Mouse (Mus musculus): ENCODE data around the gene Il1rl2. TPM values are rescaled to one million over a fixed set of nuclear protein-coding genes. Genes with fewer than 3 reads are reported as not detected.
A peak's percentile ranks its signal among the peaks of the same experiment; 100 is the strongest.
"Not testable (repeated sequence)": the region's sequence is repeated elsewhere in the genome, so short reads cannot be mapped to it uniquely, and the experiment has no call there.

Il1rl2 gene
- 1 to 10 TPM; 3.8 to 4.9 TPM for total RNA-seq (2021)
- long read RNA-seq, experiment 1, partial matches to known transcripts, result 0 of 1 reads
- long read RNA-seq, experiment 1, other reads (novel, unspliced or antisense), result 1 of 1 reads
- long read RNA-seq, experiment 2, partial matches to known transcripts, result 0 of 2 reads
- long read RNA-seq, experiment 2, other reads (novel, unspliced or antisense), result 1 of 2 reads

GRCm38 (mm10) chr1:40324457-40324856, at the start of gene Il1rl2:
Gene Il1rl2 (plus strand): TSS chr1:40324610.
- intact Hi-C loops (cut with DNase I), result no loop called here
- peak; percentile 22 to 49 for DNase-seq

GRCm38 (mm10) chr1:40275285-40276013, 49.0 kb upstream of the Il1rl2 start:
- intact Hi-C loops (cut with DNase I), result no loop called here
- DNase-seq, result no peak

GRCm38 (mm10) chr1:40277944-40278343, 46.5 kb upstream of the Il1rl2 start:
- intact Hi-C loops (cut with DNase I), result no loop called here
- no peak for DNase-seq

GRCm38 (mm10) chr1:40278720-40279119, 45.7 kb upstream of the Il1rl2 start:
- intact Hi-C loops (cut with DNase I), result no loop called here
- DNase-seq, result no peak

GRCm38 (mm10) chr1:40279182-40279743, 45.1 kb upstream of the Il1rl2 start:
- intact Hi-C loops (cut with DNase I), result no loop called here
- no peak for DNase-seq

GRCm38 (mm10) chr1:40281950-40282349, 42.5 kb upstream of the Il1rl2 start:
- DNase-seq, result no peak
- intact Hi-C loops (cut with DNase I), result no loop called here

- intact Hi-C loops (cut with DNase I), result no loop called here
- no peak for DNase-seq
Observed at GRCm38 (mm10) chr1:40282394-40282793, 42.0 kb upstream of the Il1rl2 start.

GRCm38 (mm10) chr1:40283995-40284394, 40.4 kb upstream of the Il1rl2 start:
- intact Hi-C loops (cut with DNase I), result no loop called here
- no peak for DNase-seq

- intact Hi-C loops (cut with DNase I), result no loop called here
- no peak for DNase-seq
Observed at GRCm38 (mm10) chr1:40290489-40291255, 33.7 kb upstream of the Il1rl2 start.

GRCm38 (mm10) chr1:40292231-40292630, 32.2 kb upstream of the Il1rl2 start:
- intact Hi-C loops (cut with DNase I), result no loop called here
- no peak for DNase-seq

- intact Hi-C loops (cut with DNase I), result no loop called here
Observed at GRCm38 (mm10) chr1:40293891-40294290, 30.5 kb upstream of the Il1rl2 start.

GRCm38 (mm10) chr1:40294824-40295223, 29.6 kb upstream of the Il1rl2 start:
- intact Hi-C loops (cut with DNase I), result no loop called here
- DNase-seq, result no peak

More at GRCm38 (mm10) chr1:40293891-40294290, 30.5 kb upstream of the Il1rl2 start:
- DNase-seq, result no peak

GRCm38 (mm10) chr1:40298053-40298452, 26.4 kb upstream of the Il1rl2 start:
- no peak for DNase-seq
- intact Hi-C loops (cut with DNase I), result no loop called here

GRCm38 (mm10) chr1:40303179-40303866, 21.1 kb upstream of the Il1rl2 start:
- intact Hi-C loops (cut with DNase I), result no loop called here
- DNase-seq, result no peak

- intact Hi-C loops (cut with DNase I), result not testable (repeated sequence)
Observed at GRCm38 (mm10) chr1:40304321-40304720, 20.1 kb upstream of the Il1rl2 start.

GRCm38 (mm10) chr1:40306111-40306510, 18.3 kb upstream of the Il1rl2 start:
- DNase-seq, result no peak

More at GRCm38 (mm10) chr1:40304321-40304720, 20.1 kb upstream of the Il1rl2 start:
- not testable (repeated sequence) for DNase-seq

GRCm38 (mm10) chr1:40311123-40311522, 13.3 kb upstream of the Il1rl2 start:
- intact Hi-C loops (cut with DNase I), result no loop called here
- DNase-seq, result peak in 1 of 2 experiments; percentile 14

More at GRCm38 (mm10) chr1:40306111-40306510, 18.3 kb upstream of the Il1rl2 start:
- intact Hi-C loops (cut with DNase I), result no loop called here

- intact Hi-C loops (cut with DNase I), result no loop called here
- DNase-seq, result no peak
Observed at GRCm38 (mm10) chr1:40311625-40312024, 12.8 kb upstream of the Il1rl2 start.

- intact Hi-C loops (cut with DNase I), result no loop called here
- DNase-seq, result no peak
Observed at GRCm38 (mm10) chr1:40314016-40314415, 10.4 kb upstream of the Il1rl2 start.

GRCm38 (mm10) chr1:40317657-40318056, 6.8 kb upstream of the Il1rl2 start:
- intact Hi-C loops (cut with DNase I), result no loop called here
- no peak for DNase-seq

Measured in heart, postnatal 14 days (tissue).